Mouse (Mus musculus) kidney, postnatal 0 days (tissue): ENCODE measurements at regions not wholly inside any gene's neighbourhood (a gene's known extent, or its start where the extent isn't known, plus 50 kb on each side); places are given as distances from the start of the nearest gene placed in this dataset.

Experiments
- ATAC-seq: fragments of 200-750 bp; cut with Nextera tagmentation; replicated peaks from 2 replicates; pipeline ENCODE4 v1.8.0; 2017; ENCODE audit warnings: low read depth, moderate number of reproducible peaks, moderate TSS enrichment, moderate library complexity; ENCODE audit not compliant: low FRiP score
- DNase-seq: peaks from one replicate; pipeline ENCODE4 v3.0.0-alpha.2; 2016; ENCODE audit warnings: low spot score
- H3K27ac ChIP-seq: fragments of 300-500 bp; sonication (generic); 2 replicates; pipeline ENCODE4 v1.5.1; 2014; ENCODE audit warnings: mild to moderate bottlenecking
- H3K27me3 ChIP-seq: fragments of 300-500 bp; sonication (generic); 2 replicates; pipeline ENCODE4 v1.6.1; 2014; ENCODE audit warnings: low read length, mixed read lengths; ENCODE audit not compliant: insufficient read depth
- H3K36me3 ChIP-seq: fragments of 300-500 bp; sonication (generic); 2 replicates; pipeline ENCODE4 v1.6.1; 2014; ENCODE audit warnings: low read length, mixed read lengths; ENCODE audit not compliant: insufficient read depth
- H3K4me1 ChIP-seq: fragments of 300-500 bp; sonication (generic); replicated peaks from 2 replicates; pipeline ENCODE4 v1.6.1; 2014; ENCODE audit warnings: antibody characterized with exemption, low read length, mixed read lengths; ENCODE audit not compliant: insufficient read depth
- H3K4me2 ChIP-seq: fragments of 300-500 bp; sonication (generic); 2 replicates; pipeline ENCODE4 v1.6.1; 2014; ENCODE audit warnings: mild to moderate bottlenecking, low read length, moderate library complexity, mixed read lengths
- H3K4me3 ChIP-seq: fragments of 300-500 bp; sonication (generic); replicated peaks from 2 replicates; pipeline ENCODE4 v1.5.1; 2014; ENCODE audit warnings: low read depth, low read length
- H3K9ac ChIP-seq: fragments of 300-500 bp; sonication (generic); 2 replicates; pipeline ENCODE4 v1.6.1; 2014; ENCODE audit warnings: low read depth, low read length
- H3K9me3 ChIP-seq: fragments of 300-500 bp; sonication (generic); replicated peaks from 2 replicates; pipeline ENCODE4 v1.6.1; 2016; ENCODE audit warnings: low read length, inconsistent platforms, mixed read lengths
- CTCF ChIP-seq: IDR thresholded peaks from 2 replicates; pipeline ENCODE4 v1.5.1; 2016; ENCODE audit warnings: antibody characterized with exemption, low read depth, mild to moderate bottlenecking, moderate library complexity
- WGBS: fragments of 180-500 bp; shearing (Covaris S2); extraction: QIAGEN DNeasy Blood & Tissue Kit; methylation state at CpG from one replicate; pipeline ENCODE4 v1.1.7; 2014; 5-methylcytosine and 5-hydroxymethylcytosine counted together

DNA sequence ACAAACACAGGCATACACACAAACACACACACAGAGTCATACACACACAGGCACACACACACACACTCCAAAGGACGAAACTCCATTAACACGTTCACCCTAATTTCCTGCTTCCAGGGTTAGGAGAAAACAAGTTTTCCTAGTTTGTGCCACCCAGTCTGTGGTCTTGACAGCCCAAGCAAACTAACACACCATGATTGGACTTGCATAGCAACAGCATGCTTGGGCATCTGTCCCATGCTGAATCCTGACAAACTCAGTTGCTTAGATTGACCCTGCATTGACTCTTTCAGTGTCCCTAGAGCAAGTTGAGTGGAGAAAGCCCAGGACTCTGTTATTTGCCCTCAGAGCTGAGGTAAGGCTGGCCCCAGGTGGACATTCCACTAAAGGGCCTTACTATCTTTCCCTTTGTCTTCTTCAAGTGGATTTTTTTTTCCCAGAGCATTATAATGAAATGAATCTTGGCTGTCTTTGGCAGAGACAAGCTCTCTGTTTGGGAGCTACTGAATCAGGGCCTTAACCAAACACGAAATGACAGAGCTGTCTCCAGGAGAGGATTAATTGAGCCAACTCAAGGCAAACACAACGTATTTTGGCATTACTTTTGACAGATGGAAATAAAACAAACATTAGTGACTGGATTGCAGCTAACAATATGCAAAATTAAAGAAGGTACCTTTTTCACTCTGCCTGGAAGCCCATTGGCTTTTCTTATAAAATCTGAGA, 581.1 kb upstream of the Cdh5 start:
- Histone ChIP-seq H3K27ac (no peak overlapping the region), H3K36me3 (no peaks in the 10 kb centered on the region), H3K27me3 (no peaks in the 10 kb centered on the region), H3K9ac (no peak overlapping the region), H3K4me1 (no peaks in the 10 kb centered on the region), H3K4me2 (no peak overlapping the region), H3K4me3 (no peak overlapping the region), H3K9me3 (no peaks in the 10 kb centered on the region)
- TF ChIP-seq CTCF, result no peak
- 67% methylated on average over 4 of the region's 4 CpGs for WGBS
- no peak for ATAC-seq
- no peak for DNase-seq

DNA sequence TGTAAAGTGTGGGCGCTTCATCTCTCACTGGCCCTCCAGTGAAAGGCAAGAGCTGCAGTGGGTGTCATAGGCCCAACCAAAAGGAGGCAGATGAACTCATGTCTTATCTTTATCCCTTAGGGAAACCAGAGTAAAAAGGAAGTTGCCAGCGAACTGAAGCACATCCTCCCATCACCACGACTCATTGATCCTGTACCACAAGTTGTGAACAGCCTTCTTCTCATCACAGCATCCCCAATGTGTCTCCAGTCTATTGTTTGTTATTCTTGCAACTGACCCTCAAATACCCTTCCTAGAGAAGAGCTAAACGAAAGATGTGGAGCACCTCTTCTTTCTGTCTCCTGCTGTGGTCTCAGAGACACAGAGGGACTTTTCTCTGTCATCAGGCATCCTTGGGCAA, 570.5 kb upstream of the Cdh5 start:
- H3K4me3 ChIP-seq, result no peak overlapping the region
- no peaks in the 10 kb centered on the region for H3K36me3 ChIP-seq
- H3K27me3 ChIP-seq, result no peaks in the 10 kb centered on the region
- TF ChIP-seq CTCF, result no peak
- H3K27ac ChIP-seq, result no peak overlapping the region
- no peak for ATAC-seq
- no peaks in the 10 kb centered on the region for H3K4me1 ChIP-seq
- 32% methylated on average over 4 of the region's 4 CpGs for WGBS
- peak; percentile 76 for DNase-seq
- no peak overlapping the region for H3K9ac ChIP-seq
- no peaks in the 10 kb centered on the region for H3K9me3 ChIP-seq
- no peak overlapping the region for H3K4me2 ChIP-seq

DNA sequence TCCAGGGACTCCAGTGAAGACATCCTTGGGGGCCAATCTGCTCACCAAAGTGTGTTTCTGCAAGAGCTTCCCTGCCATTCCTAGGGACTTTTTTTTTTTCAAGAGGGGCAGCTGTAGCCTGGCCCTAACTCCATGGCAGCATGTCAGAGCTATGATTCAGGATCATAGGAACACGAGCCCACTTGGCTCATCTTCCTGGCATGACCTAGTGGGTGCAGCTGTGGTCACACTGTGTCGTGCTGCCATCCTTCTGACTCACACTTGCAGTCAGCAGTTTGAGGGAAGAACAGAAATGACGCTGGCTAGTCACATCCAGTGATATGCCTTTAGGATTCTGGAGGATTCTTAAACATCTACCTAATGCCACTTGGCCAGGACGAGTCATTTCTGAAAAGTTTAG, 566.5 kb upstream of the Cdh5 start:
- no peak overlapping the region for H3K9ac ChIP-seq
- no peak overlapping the region for H3K4me3 ChIP-seq
- no peaks in the 10 kb centered on the region for H3K27me3 ChIP-seq
- H3K27ac ChIP-seq, result no peak overlapping the region
- H3K4me2 ChIP-seq, result no peak overlapping the region
- no peaks in the 10 kb centered on the region for H3K4me1 ChIP-seq
- no peak for ATAC-seq
- TF ChIP-seq CTCF, result no peak
- H3K36me3 ChIP-seq, result no peaks in the 10 kb centered on the region
- DNase-seq, result no peak
- no peaks in the 10 kb centered on the region for H3K9me3 ChIP-seq
- WGBS, result 90% methylated on average over 4 of the region's 4 CpGs

DNA sequence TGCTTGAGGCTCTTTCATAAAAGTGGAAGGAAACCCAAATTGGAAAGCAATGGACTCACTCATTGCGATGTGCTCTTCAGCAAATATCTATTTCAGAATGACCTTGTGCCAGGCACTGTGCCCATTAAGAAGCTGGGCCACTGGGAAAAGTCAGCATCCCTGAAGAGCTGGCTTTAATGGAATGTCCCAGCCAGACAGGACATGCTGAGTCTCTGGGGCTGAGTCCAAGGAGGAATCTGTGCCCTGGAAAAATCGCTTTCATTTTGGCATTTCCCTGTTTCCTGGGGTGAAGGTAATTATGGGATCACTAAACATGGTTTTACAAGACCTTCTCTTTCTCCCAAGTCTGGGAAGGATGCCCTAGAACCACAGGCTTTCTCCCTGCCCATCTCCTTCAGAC, 564.6 kb upstream of the Cdh5 start:
- 86% methylated on average over 2 of the region's 2 CpGs for WGBS

DNA sequence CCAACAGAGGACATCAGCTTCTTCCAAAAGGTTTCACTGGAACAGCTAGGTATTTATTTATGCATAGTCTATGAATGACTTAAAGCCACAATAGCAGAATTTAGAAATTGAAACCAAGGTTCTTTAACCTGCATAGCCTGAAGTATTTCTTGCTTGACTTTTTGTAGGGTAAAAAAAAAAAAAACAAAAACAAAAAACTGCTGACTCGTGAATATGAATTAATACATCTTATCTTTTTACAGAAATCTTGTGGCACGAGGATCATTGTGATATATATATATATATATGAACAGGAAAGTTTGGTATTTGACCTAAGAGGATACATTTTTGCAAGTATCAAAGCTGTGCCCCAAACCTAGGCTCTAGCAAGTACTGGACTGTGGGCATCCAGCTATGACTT, 559.5 kb upstream of the Cdh5 start:
- H3K27ac ChIP-seq, result no peak overlapping the region
- no peak overlapping the region for H3K4me2 ChIP-seq
- ATAC-seq (no peak), DNase-seq (no peak)
- no peaks in the 10 kb centered on the region for H3K36me3 ChIP-seq
- H3K9me3 ChIP-seq, result no peaks in the 10 kb centered on the region
- H3K4me1 ChIP-seq, result no peaks in the 10 kb centered on the region
- H3K9ac ChIP-seq, result no peak overlapping the region
- 80% methylated on average over 2 of the region's 2 CpGs for WGBS
- no peaks in the 10 kb centered on the region for H3K27me3 ChIP-seq
- H3K4me3 ChIP-seq, result no peak overlapping the region
- TF ChIP-seq CTCF, result no peak

More for the DNA sequence above, 564.6 kb upstream of the Cdh5 start:
- no peak overlapping the region for H3K4me2 ChIP-seq
- no peak for DNase-seq
- TF ChIP-seq CTCF, result no peak
- H3K4me1 ChIP-seq, result no peaks in the 10 kb centered on the region
- no peak overlapping the region for H3K27ac ChIP-seq
- no peaks in the 10 kb centered on the region for H3K27me3 ChIP-seq
- H3K9me3 ChIP-seq, result no peaks in the 10 kb centered on the region
- H3K36me3 ChIP-seq, result no peaks in the 10 kb centered on the region
- ATAC-seq, result no peak
- no peak overlapping the region for H3K4me3 ChIP-seq
- H3K9ac ChIP-seq, result no peak overlapping the region

DNA sequence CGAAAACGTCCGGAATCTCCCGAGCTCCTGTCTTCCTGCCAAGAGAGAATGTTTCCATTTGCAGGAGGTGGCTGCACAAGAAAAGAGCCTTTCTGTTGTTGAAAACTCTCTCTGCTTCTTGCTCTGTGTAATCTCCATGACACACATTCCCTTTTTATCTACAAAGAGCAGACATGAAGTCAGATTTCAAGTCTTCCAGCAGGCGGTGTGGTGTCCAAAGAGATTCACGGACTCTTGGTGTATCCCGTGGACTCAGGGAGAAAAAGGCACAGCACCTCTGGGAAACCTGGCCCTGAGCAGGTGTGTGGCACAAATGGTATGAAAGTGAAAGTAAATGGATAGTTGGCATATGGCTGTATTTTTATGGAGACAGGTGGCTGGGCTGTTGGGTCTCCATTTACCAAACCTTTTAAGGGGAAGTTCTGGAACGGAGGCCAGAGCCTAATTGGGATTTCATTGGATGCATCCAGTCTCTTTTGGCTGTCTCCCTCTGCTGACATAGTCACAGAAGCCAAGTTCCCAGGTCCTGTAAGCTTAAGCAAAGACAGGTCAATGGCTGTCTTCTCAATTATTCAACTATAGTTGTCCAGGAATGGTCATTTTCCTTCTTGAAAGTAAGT, 549.4 kb upstream of the Cdh5 start:
- no peak for TF ChIP-seq CTCF
- Histone ChIP-seq H3K4me2 (no peak overlapping the region), H3K27me3 (no peaks in the 10 kb centered on the region), H3K4me1 (no peaks in the 10 kb centered on the region), H3K9me3 (no peaks in the 10 kb centered on the region), H3K4me3 (no peak overlapping the region), H3K36me3 (no peaks in the 10 kb centered on the region), H3K9ac (no peak overlapping the region), H3K27ac (no peak overlapping the region)
- DNase-seq (no peak), ATAC-seq (no peak)
- WGBS, result 80% methylated on average over 8 of the region's 8 CpGs
